Mouse (Mus musculus) cerebellum, adult 18-20 months (tissue): Measurements from ENCODE around the gene Gm49388.
"Not testable (repeated sequence)": the region's sequence is repeated elsewhere in the genome, so short reads cannot be mapped to it uniquely, and the experiment has no call there.

ENCODE experiments used
- DNase-seq, 2 experiments: peaks; one replicate each; pipeline ENCODE4 v3.0.0; 2021

Gene Gm49388

GRCm38 (mm10) chr7:127808821-127809220, 23.4 kb downstream of the Gm49388 start:
- no peak for DNase-seq

- no peak for DNase-seq
These were observed 24.4 kb downstream of the Gm49388 start for GRCm38 (mm10) chr7:127809846-127810245.

GRCm38 (mm10) chr7:127810650-127811049, 25.2 kb downstream of the Gm49388 start:
- DNase-seq: peak in 1 of 2 experiments; percentile 19

GRCm38 (mm10) chr7:127811240-127811639, 25.8 kb downstream of the Gm49388 start:
- peak in 1 of 2 experiments; percentile 25 for DNase-seq

- DNase-seq: peak; percentile 45 to 55
These were observed 26.9 kb downstream of the Gm49388 start for GRCm38 (mm10) chr7:127812292-127812691.

- DNase-seq: no peak
These were observed 28.4 kb downstream of the Gm49388 start for GRCm38 (mm10) chr7:127813821-127814220.

- DNase-seq: peak; percentile 95 to 96
These were observed 29.0 kb downstream of the Gm49388 start for GRCm38 (mm10) chr7:127814241-127814921.

- DNase-seq: no peak
These were observed 29.8 kb downstream of the Gm49388 start for GRCm38 (mm10) chr7:127815116-127815665.

GRCm38 (mm10) chr7:127815954-127816821, 30.8 kb downstream of the Gm49388 start:
- DNase-seq: peak; percentile 59 to 67

- DNase-seq: peak; percentile 42
These were observed 31.6 kb downstream of the Gm49388 start for GRCm38 (mm10) chr7:127817053-127817452.

- no peak for DNase-seq
These were observed 32.4 kb downstream of the Gm49388 start for GRCm38 (mm10) chr7:127817776-127818175.

- no peak for DNase-seq
These were observed 35.6 kb downstream of the Gm49388 start for GRCm38 (mm10) chr7:127820836-127821509.

GRCm38 (mm10) chr7:127822494-127822893, 37.1 kb downstream of the Gm49388 start:
- DNase-seq: no peak

- peak; percentile 58 to 71 for DNase-seq
These were observed 38.1 kb downstream of the Gm49388 start for GRCm38 (mm10) chr7:127823236-127824171.

GRCm38 (mm10) chr7:127824176-127824871, 38.9 kb downstream of the Gm49388 start, which contains the start of the genes Stx4a and Stx1b:
Gene Stx4a, plus strand, starts transcription at chr7:127824294.
Gene Stx1b, minus strand, starts transcription at chr7:127824549.
- peak; percentile 81 to 83 for DNase-seq

GRCm38 (mm10) chr7:127835550-127835949, 50.1 kb downstream of the Gm49388 start:
- DNase-seq: no peak

- peak; percentile 55 to 66 for DNase-seq
These were observed 52.1 kb downstream of the Gm49388 start for GRCm38 (mm10) chr7:127837473-127837872.

- not testable (repeated sequence) for DNase-seq
These were observed 52.5 kb downstream of the Gm49388 start for GRCm38 (mm10) chr7:127837878-127838277.

- not testable (repeated sequence) for DNase-seq
These were observed 54.6 kb downstream of the Gm49388 start for GRCm38 (mm10) chr7:127840031-127840430.

- peak; percentile 77 to 80 for DNase-seq
These were observed 55.5 kb downstream of the Gm49388 start for GRCm38 (mm10) chr7:127840886-127841285.
